Mouse (Mus musculus) urinary bladder, postnatal 14 days (tissue): ENCODE measurements around the gene Pole.

Source experiments
- DNase-seq: peaks from one replicate; pipeline ENCODE4 v3.0.0; 2021; ENCODE audit warnings: low spot score

Gene Pole

DNA sequence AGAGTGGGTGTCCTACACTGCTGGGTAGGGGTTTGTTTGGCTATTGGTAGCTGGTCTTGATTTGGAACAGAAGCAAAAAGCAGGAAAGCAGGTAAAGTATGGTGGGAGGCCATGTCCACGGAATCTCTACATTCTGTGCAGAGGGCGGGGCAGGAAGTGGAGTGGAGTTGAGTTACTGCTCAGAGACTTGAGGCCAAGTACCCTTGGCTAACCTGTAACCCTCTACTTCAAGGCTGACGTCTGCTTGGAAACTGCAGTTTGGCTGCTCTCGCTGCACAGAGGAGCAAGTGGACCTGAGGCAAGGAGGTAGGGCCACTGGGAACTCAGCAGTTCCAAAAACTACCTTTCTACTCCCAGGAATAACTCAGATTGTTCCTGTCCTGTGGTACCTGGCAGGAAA lies 58.4 kb downstream of the Pole start, which contains the start of gene Lrcol1:
Lrcol1 (plus strand) TSS at position 207 of the 400 bp plus-strand sequence.
- DNase-seq, result no peak

GRCm38 (mm10) chr5:110345553-110345952 lies 59.4 kb downstream of the Pole start:
- no peak for DNase-seq

GRCm38 (mm10) chr5:110347006-110347405 lies 60.9 kb downstream of the Pole start:
- no peak for DNase-seq

GRCm38 (mm10) chr5:110354716-110355115 lies 68.6 kb downstream of the Pole start:
- DNase-seq, result peak; percentile 38

GRCm38 (mm10) chr5:110357531-110358179 lies 71.5 kb downstream of the Pole start:
- peak; percentile 86 for DNase-seq

DNA sequence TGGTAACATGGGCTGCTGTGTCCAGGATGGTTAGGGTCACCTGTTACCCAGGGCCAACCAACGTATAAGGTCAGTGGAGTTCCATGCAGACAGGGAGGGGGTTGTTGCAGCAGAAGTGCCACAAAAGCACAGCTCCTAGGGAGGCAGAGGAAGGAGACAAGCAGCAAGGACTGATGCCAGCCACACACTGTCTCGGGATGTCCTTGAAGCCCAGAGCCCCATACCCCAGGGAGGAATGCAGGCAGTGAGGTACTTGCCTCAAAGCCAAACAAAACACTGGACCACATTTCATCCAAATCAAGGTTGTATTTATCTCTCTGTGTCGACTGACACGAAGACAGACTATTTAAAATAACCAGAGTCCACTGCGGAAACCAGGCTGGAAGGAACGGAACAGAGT lies 75.4 kb downstream of the Pole start:
- no peak for DNase-seq

DNA sequence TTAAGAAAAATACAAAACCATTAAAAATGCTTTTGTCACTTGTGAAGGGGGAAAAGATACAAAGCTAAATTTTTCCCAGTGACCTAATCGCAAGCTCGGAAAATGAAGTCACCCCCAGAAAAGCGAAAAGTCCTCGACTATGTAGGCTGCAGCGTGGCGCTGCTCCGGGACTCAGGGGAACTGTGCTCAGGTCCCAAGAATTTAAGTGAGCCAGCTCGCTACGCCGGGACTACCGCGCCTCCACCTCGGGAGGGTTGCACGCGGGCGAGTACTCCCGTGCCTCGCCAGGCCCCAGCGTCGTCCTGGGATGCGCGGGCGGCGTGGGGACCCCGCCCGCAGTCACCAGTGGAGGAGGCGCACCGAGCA lies 76.7 kb downstream of the Pole start:
- no peak for DNase-seq

DNA sequence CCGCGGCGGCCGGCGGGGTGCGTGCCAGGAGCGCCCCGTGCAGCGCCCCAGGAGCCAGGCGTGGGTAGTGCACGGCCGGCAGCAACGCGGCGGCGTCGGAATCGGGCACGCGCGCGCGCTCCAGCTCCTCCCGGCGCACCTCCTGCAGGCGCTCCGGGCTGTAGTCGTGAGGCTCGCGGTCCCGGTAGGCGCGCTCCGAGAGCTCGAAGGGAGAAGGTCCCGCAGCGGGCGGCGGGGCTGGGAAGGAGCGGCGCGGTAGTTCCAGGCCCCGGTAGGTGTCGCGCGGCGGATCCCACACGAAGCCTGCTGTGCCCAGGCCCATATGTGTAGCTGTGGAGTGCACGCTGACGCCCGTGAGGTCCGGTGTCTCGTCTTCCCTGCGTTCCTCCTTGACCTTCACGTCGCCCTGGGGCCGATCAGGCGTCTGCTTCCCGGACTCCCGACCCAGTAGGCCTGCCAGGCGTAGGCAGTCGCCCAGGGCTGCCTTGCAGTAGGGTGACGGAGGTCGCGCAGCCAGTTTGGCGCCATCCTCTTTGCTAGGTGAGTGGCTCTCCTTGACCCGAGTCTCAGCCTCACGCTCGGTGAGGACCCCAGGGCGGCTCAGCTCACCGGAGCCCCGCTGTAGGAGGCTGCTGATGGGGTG lies 77.2 kb downstream of the Pole start:
- DNase-seq, result peak; percentile 82

GRCm38 (mm10) chr5:110363822-110364545 lies 77.9 kb downstream of the Pole start:
- DNase-seq, result no peak

- DNase-seq, result peak; percentile 78
These were observed 90.8 kb downstream of the Pole start for GRCm38 (mm10) chr5:110376802-110377433.

- DNase-seq, result no peak
These were observed 92.1 kb downstream of the Pole start for GRCm38 (mm10) chr5:110378181-110378583.

DNA sequence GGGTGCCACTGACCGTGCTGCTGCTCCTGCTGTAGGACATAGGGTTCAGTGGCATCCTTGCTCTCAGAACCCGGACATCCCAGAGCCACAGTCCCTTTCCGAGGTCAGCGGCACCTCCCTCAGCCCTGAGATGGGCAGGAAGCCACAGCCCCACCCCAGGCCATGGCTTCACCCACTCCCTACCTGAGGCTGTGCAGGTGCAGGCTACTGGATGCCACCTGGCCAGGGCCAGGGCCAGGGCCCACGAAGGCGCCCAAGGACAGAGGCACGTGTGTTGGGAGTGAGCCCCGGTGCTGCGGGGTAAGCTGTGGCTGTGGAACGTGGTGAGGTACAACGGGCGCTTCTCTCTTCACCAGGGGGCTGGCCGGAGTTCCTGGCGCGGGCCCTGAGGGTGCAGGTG lies 93.0 kb downstream of the Pole start:
- DNase-seq, result no peak

GRCm38 (mm10) chr5:110379823-110380222 lies 93.7 kb downstream of the Pole start:
- DNase-seq, result no peak

GRCm38 (mm10) chr5:110384491-110384890 lies 98.4 kb downstream of the Pole start:
- DNase-seq, result no peak

DNA sequence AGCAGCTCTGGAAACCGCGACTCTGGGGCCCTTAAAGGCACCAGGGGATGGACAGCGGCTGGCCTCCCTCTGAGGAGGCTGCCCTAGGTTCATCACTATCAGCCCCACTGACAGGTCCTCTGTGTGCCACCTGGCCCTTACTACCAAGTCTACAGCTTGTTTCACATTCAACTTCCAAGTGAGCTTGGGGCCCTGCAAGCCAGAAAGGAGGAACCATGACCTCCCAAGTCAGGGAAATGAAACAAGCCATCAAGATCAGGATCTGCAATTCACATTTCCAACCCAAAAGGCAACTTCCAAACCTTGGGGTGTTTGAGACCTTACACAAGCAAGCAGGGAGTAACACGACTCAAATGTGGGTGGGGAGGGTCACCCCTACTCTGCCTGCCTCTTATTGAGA lies 99.2 kb downstream of the Pole start:
- no peak for DNase-seq

- DNase-seq, result peak; percentile 77
These were observed 100.5 kb downstream of the Pole start for GRCm38 (mm10) chr5:110386371-110387330.
